Mouse (Mus musculus) kidney, postnatal 4 days (tissue): Measurements from ENCODE around the gene Gm49486.

ENCODE experiments used
- DNase-seq, 2 experiments: peaks; one replicate each; pipeline ENCODE4 v3.0.0; 2021; ENCODE audit warnings: mixed read lengths in 2 of 2

The Gm49486 gene

DNA sequence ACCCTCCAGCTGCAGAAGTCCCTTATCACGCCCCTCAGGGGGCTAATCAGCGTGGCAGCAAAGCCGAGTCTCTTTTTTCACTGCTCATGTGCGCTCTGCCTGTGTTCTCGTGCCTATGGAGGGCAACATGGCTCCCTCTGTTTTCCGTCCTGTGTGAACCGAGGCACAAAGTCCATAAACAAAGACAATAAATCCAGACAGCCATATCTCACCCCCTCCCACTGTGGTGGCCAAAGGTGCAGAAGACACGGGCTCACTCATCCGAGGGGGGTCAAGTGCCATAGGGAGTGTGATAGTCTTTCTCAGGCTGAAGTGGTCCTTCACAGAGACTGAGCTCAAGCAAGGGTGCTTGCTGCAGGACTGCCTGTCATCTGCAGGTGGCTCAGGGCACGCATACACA is 43.8 kb downstream of the Gm49486 start:
- DNase-seq: no peak

GRCm38 (mm10) chr15:79277728-79278127 is 48.5 kb downstream of the Gm49486 start:
- DNase-seq: no peak

DNA sequence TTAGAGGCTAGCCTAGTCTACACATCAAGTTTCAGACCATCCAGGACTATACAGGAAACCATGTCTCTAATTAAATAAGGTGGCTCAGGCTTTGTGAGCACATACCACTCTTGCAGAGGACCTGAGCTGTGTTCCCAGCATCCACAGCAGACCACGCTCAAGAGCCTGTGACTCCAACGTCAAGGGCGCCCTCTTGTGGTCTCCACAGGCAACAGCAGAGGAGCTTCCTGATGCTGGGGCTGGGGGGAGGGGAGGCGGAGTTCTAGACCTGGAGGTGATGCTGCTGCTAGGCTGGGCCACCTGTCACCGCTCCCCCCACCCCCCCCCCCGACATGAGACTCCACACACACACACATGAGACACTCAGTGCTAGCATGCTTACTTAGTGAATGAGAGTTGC is 51.0 kb downstream of the Gm49486 start:
- peak; percentile 51 to 63 for DNase-seq

DNA sequence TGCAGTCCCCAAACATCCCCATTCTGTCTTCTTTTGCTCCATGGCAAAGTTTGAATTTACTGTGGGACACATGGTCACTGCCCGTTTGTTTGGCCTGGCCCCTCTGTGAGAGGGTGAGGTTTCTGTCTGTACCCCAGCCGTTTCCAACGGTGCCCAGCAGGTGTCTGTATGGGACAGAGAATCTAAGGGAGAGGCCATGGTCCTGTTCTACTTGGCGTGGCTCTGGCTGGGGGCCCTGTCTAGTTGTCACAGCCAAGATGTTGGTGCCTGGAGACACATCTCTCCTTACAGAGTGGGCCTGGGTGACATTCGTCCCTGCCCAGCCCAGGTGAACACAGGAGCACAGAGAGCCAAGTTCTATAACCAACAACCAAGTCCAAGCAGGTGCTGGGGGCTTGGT is 51.7 kb downstream of the Gm49486 start:
- peak in 1 of 2 experiments; percentile 47 for DNase-seq

DNA sequence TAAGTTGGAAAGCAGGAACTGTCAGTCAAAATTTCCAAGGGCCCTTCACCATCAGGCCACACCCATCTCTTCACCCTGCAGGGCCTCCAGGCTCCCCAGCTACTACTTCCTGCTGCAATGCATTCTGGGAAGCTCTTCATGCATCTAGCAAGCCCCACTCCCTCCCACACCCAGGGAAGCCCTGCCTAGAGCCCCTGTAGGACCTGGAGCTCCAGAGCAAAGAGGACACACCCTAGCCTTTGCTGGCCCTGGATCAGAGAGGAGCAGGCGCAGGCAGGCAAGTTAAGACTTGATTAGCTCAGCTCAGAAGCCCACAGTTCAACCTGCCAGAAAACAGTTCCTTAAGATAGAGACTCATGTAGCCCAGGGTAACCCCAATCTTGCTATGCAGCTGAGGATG is 52.2 kb downstream of the Gm49486 start:
- DNase-seq: no peak

DNA sequence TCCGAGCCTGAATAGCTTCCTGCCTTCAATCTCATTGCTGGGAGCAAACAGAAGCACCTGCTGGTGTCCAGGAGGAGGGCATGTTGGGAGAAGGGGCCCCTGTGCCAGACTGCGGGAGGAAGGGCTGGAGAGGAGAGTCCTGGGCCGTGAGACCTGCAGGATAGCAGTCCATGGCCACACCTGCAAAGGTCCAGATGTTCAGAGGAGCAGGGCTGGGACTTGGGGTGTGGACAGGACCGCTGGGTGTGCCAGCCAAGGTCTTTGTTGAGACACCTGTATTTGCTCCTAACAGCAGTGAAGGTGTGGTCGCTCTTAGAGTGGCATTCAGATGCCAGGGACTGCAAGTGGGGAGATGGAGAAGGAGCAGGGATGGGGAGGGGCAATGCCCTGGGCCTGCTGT is 53.2 kb downstream of the Gm49486 start:
- DNase-seq: no peak

GRCm38 (mm10) chr15:79283371-79283770 is 54.2 kb downstream of the Gm49486 start:
- peak in 1 of 2 experiments; percentile 34 for DNase-seq

DNA sequence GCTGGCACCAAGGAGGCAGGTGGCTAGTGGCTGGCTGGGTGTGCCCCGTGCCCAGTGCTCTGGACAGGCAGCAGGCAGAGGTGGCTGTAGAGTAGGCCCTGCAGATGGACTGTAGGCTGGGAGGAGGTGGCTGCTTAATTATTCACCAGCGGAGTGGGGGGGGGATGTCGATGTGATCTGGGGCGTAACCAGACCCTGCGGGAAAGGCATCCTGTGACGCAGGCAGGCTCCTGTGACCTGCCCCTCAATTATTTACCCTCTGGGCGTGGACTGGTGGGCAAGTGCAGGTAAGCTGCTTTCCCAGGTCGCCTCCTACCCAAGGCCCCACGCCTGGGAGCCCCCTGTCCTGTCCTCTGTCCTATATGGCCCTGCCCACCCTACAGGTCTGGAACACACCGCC is 56.2 kb downstream of the Gm49486 start, which contains the start of gene Baiap2l2:
Baiap2l2 (minus strand) TSS at position 139 of the 400 bp plus-strand sequence.
- peak; percentile 78 to 85 for DNase-seq

DNA sequence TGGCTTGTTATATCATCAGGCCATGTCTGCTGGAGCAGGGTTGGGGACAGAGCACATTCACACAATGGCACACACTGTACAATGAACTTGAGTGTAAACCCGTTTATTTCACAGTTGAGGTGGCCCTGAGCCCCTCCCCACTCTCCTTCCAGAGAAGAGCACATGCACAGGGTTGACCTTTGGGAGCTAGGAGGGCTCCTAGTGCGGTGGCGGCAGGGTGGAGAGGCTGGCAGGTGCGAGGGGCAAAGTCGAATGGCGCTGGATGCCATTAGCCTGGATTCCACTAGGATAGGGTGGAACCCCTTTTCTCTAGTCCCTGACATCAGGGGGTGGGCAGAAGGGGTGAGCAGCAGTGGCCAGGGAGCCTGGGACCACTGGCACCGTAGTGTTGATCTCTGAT is 57.0 kb downstream of the Gm49486 start:
- DNase-seq: peak; percentile 43 to 62

DNA sequence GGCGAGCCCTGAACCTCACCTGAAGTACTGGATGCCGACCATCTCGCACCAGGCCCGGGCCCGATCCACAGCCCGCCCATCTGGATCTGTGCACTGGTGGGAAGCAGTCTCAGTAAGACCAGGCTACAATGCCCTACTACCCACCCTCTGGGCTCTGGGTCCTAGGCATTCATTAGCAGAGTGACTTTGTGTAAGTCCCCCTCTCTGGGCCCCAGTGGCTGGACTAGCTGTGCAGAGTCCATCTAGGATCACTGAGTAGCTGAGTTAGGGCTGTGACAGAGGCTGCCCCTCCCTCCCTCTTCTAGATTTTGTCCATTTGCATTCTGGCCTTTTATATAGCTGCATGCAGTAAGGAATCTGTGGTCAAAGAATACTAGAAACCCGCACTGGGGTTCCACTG is 57.9 kb downstream of the Gm49486 start:
- DNase-seq: peak in 1 of 2 experiments; percentile 62

DNA sequence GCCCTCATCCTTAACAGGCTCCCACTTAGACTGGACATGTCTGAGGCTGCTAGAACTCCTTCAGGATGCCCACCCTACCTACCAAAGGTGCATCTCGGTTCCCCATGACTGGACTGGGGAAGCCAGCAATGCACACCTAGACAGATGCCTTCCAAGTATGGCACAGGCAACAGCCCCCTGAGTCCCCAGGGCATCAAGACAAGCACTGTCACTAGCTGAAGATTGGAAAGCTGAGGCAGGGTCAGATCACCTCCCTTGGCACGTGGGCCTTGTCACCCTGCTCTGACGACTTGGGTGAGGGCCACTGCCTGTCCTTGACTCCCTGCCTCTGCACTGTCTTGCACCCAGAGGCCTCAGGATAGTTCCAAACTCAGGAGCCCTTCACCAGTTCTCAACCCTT is 59.2 kb downstream of the Gm49486 start:
- DNase-seq: no peak

DNA sequence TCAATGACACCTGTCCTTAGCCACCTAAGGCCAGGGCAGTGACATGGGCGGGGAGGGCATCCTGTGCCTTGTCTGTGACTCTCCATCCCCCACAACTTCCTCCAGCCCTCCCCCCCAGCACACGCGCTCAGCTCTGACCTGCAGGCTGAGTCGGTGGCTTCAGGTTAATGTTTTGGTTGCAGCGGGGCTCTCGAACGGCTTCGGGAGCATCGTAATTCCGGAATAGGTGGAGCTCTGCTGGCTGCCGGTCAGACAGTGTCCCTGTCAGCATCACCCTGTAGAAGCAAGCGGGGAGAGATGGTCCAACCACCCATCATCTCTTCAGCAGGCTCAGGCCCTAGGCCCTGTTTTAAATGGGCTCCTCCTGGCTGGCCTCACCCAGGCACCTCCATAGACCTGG is 60.2 kb downstream of the Gm49486 start:
- DNase-seq: no peak

GRCm38 (mm10) chr15:79290340-79290739 is 61.1 kb downstream of the Gm49486 start:
- no peak for DNase-seq

GRCm38 (mm10) chr15:79292779-79293178 is 63.6 kb downstream of the Gm49486 start:
- no peak for DNase-seq

GRCm38 (mm10) chr15:79298553-79298952 is 69.4 kb downstream of the Gm49486 start:
- no peak for DNase-seq

DNA sequence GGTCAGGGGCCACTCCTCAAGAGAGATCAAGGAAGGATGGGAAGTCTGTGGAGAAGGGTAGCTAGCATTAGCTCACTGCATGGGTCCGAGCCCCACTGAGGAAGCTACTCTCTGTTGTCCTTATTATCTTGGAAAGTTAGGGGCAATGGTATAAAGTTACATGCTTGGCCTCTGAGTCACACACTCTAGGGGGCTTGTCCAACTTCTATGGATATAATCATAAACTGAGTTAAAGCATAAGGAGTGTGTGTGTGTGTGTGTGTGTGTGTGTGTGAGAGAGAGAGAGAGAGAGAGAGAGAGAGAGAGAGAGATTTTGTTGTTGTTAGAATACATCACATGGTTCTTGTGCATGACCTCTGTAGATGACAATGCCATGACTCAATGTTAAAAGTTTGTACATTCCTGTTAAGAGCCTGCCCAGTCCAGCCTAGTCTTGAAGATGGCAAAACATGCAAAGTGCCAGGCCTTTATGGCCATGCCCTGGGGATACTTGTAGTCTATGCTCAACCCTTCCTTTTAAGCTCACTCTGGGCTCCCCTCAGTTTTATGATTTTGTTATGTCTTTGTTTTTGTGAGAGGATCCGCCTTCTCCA is 70.5 kb downstream of the Gm49486 start:
- no peak for DNase-seq

DNA sequence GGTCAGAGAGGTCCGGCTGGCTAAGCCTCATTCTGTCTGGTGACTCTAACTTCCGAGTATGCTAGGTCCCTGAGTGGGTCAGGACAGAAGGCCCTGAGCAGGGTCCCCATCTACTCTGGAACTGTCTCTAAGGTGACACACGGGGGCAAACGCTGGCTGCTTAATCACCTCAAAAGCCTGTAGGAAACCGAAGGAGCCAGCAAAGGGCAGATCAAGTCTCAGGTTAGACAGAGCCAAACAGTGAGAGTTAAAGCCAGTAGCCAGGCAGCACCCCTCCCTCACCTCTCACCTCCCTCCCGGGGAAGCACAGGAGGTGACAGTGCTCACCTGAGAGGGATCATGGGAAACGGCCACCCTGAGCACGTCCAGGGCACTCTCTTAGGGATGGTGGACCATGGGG is 74.5 kb downstream of the Gm49486 start:
- DNase-seq: peak; percentile 50 to 62

DNA sequence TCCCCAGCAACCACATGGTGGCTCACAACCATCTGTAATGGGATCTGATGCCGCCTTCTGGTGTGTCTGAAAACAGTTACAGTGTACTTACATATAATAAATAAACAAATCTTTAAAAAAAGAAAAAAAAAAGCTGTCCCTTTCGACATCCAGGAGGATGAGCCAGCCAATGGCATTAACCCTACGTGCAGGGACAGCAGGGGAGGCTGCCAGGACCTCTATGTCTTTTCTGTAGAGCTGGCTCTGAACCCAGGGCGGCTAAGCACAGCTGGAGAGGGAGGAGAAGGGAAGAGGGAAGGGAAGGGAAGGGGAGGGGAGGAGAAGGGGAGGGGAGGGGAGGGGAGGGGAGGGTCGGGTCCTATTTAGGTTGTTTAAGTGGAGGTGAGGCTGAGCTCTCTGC is 75.6 kb downstream of the Gm49486 start:
- no peak for DNase-seq

DNA sequence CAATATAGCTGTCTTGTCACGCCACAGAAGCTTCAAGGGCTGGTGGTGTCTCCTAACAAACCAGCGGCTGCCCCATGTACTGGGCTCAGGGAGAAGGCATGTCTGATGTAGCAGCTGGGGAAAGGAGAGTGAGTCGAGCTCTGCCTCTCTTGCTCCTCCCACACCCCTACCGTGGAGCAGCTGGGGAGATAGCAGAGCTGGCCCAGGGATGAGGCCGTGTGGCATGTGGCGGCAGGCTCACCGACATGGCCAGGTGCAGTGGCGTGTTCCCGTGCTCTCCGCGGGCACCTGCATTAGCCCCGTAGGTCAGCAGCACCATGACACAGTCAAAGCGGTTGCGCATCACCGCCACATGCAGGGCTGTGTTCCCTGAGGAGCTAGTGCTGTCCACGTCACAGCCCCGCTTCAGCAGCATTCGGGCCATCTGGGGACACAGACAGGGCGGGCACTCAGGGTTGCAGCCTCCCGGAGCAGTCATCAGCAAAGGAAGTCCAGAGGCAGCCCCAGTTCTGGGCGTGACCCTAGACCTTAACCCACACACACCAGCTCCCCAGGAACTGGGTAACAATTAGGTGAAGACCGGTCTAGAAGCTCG is 76.9 kb downstream of the Gm49486 start:
- no peak for DNase-seq
